Mouse (Mus musculus): ENCODE results near the gene Vwa5b1.

DNA sequence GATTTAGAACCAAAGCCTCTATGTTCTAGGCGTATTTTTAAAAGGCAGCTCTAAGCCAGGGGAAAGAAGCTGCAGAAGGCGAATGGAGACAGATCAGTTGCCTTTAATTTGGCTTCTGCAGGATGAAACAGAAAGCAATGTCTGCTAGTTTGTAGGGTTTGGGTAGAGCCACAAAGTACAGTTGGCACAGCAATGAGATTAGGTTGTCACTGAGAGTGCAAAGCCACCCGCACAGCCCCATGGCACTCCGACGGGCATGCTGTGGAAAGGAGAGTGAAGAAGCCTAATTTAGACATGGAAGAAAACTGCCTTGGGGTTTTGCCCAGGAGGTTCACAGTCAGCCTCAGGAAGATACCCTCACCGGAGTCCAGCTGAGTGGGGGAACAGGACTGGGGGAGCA lies 105.7 kb downstream of the Vwa5b1 start:
- TF ChIP-seq CTCF (IDR thresholded peaks at IDR 0.05) (no peak), EP300 (IDR thresholded peaks at IDR 0.05) (no peak)
